Mouse (Mus musculus) MEL (cell line): Measurements from ENCODE around the gene Asb17.

Source experiments
- CTCF ChIP-seq, 3 experiments: IDR thresholded peaks in 2 of 3; conservative IDR thresholded peaks in 1 of 3; 2 replicates each; pipeline ENCODE4 v1.5.1; 2011 to 2012; ENCODE audit warnings: low read length in 3 of 3, low read depth in 2 of 3, mild to moderate bottlenecking in 2 of 3, improper control_type of control experiment in 1 of 3, inconsistent platforms in 1 of 3, mixed read lengths in 1 of 3, moderate library complexity in 1 of 3; ENCODE audit not compliant: control insufficient read depth in 1 of 3, insufficient read depth in 1 of 3, poor library complexity in 1 of 3, severe bottlenecking in 1 of 3
- HCFC1 ChIP-seq: IDR thresholded peaks from 2 replicates; pipeline ENCODE4 v1.6.1; 2012; ENCODE audit warnings: low read depth, mild to moderate bottlenecking, inconsistent platforms, low read length, improper control_type of control experiment, moderate library complexity
- POLR2A ChIP-seq, 2 experiments: IDR thresholded peaks; 2 replicates each; pipeline ENCODE4 v1.6.1; 2011 to 2012; ENCODE audit warnings: low read length in 2 of 2, mild to moderate bottlenecking in 2 of 2, control low read depth in 1 of 2, improper control_type of control experiment in 1 of 2, low read depth in 1 of 2, moderate library complexity in 1 of 2; ENCODE audit not compliant: control insufficient read depth in 1 of 2, insufficient read depth in 1 of 2, poor library complexity in 1 of 2
- ZC3H11A ChIP-seq: IDR thresholded peaks from 2 replicates; pipeline ENCODE4 v1.6.1; 2012; ENCODE audit warnings: low read depth, mild to moderate bottlenecking, inconsistent platforms, low read length, improper control_type of control experiment

DNA sequence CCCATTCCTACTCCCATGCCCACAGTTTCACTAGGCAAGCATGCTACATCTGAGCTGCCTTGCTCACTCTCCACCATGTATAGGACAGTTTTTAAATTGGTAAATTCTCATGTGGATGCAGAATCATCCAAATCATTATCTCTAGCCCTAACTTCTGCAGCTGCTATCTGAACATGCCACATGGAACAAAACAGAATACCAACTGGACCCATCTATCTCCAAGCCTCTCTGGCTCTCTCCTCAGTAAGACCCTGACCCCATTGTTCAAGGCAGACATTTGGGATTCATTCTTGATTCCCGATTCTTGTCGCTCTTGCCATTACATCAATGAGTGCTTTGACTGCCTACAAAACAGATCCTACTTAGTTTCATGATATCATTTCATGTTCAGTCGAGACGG is 2.1 kb downstream of the Asb17 start:
- TF ChIP-seq POLR2A (IDR thresholded peaks at IDR 0.05; ENCODE audit: control insufficient read depth in 1 of 2, insufficient read depth in 1 of 2, low read depth in 1 of 2, low read length in 2 of 2, poor library complexity in 1 of 2), result no peak
- TF ChIP-seq HCFC1, result no peak
- TF ChIP-seq CTCF (IDR thresholded peaks at IDR 0.05 in 2 of 3, conservative IDR thresholded peaks at IDR 0.05 in 1 of 3; ENCODE audit: control insufficient read depth in 1 of 3, insufficient read depth in 1 of 3, low read depth in 2 of 3, low read length in 3 of 3, poor library complexity in 1 of 3, severe bottlenecking in 1 of 3), result no peak
- TF ChIP-seq ZC3H11A, result no peak
